Mouse (Mus musculus) cerebellum, adult 11-12 months (tissue): ENCODE measurements at regions not wholly inside any gene's neighbourhood (a gene's known extent, or its start where the extent isn't known, plus 50 kb on each side); places are given as distances from the start of the nearest gene placed in this dataset.
A peak's percentile ranks its signal among the peaks of the same experiment; 100 is the strongest.
"Not testable (repeated sequence)": the region's sequence is repeated elsewhere in the genome, so short reads cannot be mapped to it uniquely, and the experiment has no call there.

ENCODE experiments used
- DNase-seq: peaks from one replicate; pipeline ENCODE4 v3.0.0; 2022

DNA sequence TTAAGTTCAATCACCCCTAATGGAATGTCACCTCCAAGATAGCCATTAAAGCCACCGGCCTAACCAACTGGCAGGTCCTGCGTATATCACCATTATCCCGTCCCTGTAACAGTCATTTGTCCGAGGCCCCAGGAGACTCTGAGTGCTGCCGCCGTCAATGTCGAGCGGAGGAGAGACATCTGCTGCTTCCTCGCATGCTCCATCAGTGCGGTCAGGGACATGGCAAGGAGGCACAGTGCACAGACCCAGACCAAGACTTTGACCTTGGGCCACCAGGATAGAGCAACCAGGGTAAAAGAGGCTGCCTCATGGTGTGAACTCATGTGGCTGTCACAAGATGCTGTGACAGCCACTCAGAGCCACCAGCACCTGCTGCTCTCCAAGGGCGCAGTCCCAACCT lies 172.9 kb downstream of the Tomm20 start:
- DNase-seq = no peak

DNA sequence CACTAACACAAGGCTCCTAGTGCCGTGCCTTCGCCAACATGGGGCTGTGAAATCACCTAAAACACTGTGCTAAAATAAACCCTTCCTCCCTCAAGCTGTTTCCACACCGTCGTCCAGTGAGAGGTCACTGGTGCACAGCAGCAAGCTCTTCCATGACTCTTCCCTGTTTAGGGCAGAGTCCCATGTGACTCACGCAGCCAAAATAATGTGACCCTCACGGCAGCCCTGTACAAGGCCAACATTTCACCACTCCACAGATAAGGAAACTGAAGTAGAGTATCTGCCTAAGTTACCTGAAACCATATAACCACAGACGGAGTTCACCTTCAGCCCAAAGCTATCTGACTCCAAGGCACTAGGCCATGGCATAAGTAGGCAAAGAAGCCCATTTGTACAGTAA lies 173.4 kb downstream of the Tomm20 start:
- DNase-seq = no peak

DNA sequence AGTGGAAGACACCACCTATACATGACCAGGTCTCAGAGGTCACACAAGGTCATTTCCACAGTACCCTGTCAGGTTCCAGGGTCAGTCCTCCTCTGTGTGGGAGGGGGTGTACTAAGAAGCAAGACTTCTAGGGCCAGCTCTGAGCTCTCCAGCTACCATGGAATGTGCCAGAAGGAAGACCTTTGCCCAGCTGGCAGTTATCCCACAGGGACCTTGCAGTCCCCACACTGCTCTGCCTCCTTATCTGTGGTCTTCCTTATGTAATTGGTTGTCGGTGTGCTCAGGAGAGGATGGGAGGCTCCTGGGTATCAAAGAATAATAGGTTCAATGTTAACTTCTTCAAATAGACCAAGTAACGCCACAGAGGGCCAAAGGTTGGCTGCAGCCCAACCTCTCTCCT lies 175.3 kb downstream of the Tomm20 start:
- not testable (repeated sequence) for DNase-seq

DNA sequence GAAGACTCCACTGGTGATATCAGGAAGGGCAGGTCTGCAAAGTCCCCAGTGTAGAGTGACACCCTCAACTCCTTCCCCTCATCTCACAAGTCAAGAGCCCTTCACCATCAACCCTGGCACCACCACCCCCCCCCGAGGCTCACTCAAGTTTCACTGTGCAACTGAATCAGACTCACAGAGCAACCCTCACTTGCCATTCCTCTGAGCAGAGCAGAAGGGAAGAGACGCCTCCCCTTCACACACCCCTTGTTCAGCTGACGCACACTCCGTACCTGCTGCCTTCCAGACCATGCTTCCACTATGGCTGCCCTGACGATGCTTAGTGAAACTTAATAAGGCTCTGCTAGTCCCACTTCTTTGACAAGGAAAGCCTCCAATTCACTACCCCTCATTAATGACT lies 174.4 kb upstream of the Irf2bp2 start:
- no peak for DNase-seq

DNA sequence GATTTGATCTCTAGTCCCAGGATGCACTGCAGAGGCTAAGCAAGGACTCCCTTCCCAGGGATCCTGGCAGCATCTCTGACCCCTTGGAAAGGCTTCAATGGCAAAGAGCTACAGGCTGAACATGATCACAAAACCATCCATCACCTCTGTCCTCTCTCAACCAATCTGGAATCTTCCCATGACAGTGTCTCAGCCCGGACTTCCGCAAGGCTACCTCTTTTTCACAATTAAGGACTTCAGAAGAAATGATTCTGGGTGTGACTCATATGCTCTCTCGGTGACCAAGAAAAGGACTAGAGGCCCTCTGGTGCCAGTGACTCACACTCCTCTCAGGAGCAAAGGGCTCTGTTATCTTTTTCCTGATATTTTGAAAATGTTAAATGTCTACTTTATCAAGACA lies 173.6 kb upstream of the Irf2bp2 start:
- DNase-seq = no peak

DNA sequence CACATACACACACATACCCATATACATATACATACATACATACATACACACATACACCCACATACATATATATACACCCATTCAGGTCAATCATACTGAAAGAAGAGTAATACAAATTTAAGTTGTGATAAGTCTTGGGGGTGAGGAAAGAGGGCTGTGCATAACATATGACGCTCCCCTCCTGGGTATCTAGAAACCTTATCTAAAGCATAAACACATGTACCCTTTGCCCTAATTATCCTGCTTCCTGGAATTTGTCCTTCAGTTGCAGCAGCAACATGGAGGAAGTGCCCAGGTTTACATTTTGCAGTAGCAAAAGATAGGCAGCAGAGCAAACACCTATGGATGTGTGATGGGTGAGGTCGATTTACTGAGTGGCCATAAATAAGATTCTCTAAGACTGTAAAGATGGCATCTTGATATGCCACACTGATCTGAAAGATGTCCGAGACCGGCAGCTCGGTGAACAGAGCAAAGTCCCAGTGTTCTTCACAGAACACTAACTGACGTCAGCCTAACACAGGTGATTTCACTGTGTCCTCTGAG lies 172.0 kb upstream of the Irf2bp2 start:
- DNase-seq = no peak

DNA sequence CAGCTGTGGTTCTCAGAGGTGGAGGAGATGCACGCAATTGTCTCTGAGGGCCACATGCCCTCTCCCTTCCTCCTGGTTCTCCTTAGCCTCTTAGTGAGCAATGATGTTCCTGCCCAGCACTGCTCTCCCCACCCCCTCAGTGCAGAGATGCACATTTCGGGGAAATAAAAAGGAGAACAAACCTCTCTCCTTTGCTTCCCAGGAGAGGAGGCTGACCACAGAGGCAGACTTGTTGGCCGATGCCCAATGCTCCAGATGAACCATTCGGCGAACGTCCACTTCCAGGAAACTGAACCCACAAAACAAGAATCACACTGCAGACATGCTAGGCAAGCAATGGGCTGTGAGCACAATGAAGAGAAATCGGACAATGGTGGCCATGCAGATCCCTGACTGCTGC lies 169.8 kb upstream of the Irf2bp2 start:
- no peak for DNase-seq

DNA sequence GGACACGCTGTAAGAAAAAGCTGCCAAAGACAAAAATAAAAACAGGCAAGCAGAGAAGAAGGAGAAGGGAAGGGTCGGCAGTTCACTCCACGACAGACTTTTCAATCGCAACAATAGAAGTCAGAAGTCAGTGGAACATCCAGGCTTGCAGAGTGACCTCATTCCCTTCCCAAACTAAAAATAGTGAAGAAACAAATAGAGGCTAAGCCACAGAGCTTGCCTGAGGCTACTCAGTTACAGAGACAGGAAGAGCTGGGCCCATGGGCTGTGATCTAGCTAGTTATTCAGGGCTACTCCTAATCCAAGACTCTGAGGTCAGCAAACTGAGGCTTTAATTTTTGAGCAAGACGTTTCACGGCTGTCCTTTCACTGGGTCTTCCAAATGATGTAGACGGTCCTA lies 165.9 kb upstream of the Irf2bp2 start:
- DNase-seq = no peak

DNA sequence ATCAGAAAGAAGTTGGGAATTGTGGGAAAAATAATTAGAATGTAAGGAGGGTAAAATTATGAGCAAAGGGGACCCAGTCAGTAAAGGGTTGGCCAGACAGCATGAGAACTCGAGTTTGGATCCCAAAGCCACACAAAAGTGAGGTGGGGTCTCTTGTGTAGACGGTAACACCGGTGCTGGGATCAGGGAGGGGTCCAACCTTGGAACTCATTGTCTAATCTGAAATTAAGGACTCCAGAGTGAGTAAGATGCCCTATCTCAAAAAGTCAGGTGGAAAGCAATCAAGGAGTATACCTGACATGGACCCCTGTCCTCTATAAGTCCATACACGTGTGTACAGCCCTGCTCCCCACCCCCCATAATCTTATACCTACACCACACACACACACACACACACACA lies 165.2 kb upstream of the Irf2bp2 start:
- no peak for DNase-seq

DNA sequence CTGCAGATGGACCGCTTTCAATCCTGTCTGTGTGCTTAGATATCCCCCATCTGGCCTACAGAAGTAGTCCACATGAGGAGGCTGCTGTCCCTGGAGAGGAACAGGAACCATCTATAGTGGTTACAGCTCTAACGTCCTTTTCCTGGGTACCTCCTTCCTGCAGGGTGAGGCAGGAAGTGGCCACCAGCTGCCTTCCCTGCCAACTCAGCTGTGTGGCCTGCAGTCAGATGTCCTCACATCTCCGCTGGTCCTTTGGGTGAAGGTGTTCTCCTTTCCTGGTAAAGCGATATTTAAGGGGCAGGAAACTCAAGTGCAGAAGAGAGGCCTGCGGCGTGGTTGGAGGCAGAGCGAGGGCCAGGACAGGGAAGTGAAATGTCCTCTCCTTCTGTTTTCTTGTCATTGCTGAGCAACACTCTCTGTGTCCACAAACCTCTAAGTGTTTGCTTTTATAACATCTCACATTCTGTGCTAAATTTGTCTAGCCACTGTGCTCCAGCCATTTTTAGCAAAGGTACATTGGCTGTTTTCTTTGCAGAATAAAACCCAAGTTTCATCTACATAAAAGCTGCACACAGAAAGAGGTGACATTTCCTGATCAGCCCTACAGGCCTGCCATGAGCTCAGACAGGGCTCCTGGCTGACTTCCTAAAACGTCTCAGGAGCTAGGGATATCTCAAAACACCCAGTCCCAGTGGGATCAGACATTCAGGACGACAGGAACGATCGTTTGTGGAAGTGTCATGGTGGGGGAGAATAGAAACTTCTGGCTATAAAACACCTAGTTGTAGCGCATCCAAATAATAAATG lies 164.4 kb upstream of the Irf2bp2 start:
- DNase-seq = no peak

DNA sequence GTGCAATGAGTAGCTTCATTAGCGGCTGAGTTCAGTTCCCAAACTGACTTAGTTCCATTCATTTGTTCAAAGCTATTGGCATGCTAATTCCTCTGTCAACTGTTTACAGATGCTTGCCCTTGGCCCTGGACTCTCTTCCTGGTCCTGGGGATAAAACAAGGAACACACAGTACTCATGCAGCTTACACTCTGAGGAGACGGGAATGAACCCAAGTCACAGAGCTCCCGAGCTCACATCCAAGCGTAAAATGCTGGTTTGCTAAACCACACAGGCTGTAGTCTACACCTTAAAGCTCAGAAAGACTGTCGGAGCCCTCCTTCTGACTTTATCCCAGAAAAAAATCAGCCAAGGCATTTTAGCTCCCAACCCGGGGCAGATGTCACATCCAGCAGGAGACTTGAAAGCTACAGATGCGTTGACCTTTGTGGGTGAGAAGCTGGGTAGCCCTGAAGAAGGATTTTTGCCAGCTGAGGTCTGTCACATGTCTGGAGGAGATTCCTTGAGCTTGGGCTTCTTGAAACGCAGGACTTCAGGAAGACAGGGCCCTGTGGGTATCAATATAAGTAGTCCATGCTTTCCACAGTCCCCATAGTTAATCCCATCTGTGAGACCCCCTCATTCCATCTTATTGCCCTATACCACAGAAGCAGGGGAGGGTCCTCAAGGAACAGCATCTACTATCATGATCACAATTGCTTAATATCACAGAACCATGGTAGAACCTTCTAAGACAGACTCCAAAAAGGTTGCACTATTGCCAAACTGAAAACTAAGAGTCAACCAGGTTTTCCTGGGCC lies 162.7 kb upstream of the Irf2bp2 start:
- DNase-seq = no peak

DNA sequence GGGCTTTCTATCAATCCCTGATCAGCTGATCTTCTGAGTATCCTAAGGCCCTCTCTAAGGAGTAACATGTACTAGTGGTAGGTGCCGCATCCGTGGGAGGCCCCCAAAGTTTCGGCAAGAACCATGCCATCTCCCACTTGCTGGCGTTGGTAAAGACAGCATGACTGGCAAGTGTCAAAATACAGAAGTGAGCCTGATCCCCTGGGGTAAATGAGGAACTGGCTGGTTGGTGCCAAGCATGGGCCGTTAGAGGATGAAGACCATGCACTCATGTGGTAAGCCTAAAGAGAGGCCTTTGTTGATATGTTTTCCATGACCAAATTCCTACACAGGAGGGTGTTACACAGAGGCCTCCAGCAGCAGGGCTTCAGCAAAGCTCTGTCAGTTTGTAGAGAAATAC lies 161.9 kb upstream of the Irf2bp2 start:
- no peak for DNase-seq

DNA sequence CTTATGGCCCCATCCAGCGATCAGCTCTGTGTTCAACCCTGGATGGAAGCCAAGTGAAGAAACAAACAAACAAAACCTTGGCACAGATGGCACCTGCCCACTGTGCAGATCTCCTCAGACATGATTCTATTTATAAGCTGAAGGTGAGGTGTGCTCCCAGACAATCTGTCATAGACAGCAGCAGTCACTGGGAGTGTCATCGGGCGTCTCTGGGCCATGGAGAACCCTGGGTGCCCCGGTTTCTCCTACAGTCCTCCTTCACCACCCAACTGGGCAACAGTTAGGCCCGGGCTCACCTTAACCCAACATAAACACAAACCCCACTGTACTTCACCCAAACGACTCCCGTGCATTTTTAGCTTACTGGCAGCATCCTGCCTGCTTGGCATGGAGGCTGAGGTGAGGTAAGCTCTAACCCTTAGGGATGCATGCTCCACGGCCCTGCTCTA lies 160.6 kb upstream of the Irf2bp2 start:
- peak; percentile 72 for DNase-seq

DNA sequence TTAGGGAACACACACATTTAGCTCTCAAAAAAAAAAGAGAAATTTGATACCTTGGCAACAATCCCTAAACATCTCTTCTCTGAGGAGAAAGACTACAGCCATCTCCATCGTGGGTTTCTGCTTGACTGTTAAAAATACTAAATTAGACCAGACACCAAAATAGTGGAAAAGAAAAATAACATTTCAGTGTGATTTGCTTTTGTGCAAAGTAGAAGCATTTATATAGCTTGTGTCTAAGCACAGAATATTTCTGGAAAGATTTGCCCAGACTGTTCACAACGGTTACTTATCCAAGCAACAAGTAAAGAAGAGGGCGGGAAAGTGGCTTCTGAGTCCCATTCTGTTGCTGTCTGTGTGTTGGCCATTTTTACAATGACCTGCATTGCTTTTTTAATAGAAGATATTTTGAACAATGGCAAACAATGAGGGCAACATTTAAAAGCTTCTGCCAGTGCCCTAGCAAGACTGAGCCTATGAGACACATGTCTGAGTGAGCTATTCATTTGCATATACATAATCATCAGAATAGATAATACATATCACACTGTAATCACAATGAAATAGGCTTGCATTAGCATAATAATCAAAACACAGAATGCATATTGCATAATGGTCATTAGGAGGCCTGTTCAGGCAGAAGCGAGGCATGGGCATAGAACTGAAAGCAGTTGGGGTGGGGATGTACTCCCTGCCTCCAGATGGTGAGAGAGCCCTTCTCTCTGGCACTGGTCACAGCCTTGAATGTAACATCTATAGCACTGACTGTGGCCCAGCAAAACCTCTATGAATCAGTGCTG lies 159.5 kb upstream of the Irf2bp2 start:
- peak; percentile 38 for DNase-seq

DNA sequence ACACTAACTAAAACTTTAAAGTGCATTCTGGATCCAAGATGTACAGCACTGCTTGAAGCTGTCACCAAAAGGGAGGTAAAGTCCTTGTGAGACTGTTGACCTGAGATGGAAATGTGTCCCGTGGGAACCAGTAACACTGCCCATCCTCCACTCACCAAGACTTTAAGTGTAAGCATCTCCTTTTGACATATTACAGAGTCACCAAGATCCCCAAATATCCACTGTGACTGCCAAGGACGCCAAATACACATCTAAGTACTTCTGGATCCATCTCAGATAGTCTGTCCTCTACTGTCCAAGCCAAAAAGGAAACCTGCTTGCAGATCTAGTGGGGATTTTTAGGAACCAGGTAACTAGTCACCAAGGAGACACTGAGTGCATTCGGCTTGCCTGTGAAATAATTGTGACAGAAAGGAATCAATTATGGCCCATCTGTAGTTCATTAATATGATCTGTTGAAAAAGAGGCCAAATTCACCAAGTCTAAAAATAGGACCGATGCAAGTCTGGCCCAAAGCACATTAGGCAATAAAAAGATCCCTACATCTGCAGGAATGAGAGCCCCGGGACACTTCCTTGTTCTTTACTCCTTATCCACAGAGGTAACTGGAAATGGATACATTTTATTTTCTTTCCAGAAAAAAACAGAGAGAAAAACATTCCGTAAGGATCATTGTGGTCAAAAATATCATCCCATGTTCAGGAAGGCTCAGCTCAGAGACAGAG lies 157.8 kb upstream of the Irf2bp2 start:
- DNase-seq = no peak

DNA sequence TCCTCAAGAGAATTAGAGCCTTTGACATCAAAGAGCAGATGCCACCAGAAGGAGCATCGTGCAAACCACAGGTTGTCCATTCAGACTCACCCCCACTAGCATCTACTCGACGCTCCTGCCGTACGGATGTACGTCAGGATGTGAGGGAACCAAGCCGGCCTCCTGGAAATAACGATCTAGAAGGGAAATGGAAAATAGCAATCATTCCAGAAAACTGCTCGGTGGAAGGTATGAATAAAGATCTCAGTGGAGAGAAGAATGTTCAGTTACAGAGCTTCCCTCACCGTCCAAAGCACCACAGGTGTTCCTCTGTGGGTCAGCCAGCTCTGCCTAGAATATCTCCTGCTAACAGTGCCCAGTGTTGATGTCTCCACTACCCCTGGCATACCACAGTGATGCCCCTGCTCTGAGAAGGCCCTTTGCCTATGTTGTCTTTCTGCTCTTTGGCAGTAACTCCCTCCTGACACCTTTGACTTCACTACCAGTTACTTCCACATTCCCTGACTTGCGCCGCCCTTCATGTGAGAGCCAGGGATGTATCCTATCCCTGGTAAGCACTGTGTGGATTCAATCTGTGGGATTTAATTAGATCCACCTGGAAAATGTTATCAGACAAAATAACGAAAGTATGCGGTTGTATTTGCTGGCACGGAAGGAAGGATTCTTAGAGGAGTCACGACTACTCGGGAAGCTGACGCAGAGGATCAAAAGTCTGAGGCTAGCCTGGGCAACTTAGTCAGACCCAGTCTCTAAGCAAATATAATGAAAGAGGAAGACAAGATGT lies 152.4 kb upstream of the Irf2bp2 start:
- DNase-seq = no peak

DNA sequence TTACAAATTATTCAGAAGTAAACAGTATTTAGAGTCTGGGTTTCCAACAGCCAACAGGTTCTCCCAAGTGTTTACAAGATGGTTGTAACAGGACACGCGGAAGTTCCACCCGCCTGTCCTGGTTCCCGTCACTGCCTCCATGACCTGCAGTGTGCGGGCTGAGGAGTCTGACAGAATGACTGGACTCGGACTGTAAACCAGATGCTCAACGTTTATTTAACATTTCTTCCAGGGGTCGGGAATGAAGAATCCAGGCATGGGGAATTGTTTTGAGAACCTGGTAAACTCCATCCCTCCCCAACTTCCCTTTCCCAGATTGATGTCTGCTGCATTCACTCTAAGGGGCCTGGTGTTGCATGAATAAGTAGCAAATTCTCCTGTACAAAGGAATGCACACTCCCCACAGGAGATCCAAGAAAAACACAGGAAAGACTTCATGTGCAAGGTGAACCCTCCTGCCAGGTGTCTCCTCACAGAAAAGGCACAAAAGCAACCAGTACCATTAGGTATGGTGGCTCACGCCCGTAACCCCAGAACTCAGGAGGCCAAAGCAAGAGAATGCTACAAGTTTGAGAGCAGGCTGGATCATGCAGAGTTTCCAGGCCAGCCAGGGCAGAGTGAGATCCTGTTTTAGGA lies 151.1 kb upstream of the Irf2bp2 start:
- DNase-seq = no peak

DNA sequence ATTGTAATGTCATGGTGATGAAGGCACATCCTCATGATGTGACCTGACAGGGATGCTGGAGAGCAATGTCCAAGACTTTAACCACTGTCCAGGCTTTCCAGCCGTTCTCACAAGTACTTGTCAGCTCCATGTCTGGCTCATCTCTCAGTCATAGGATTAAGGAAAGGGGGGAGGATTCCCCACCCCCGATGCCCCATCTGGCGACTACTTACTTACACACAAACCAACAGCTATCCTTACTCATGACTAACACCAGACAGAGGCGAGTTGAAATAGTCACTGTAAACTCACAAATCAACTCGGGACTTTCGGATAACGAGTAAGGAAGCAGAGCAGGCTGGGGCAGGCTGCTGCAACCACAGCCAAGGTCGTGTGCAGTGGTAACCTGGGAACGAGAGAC lies 149.5 kb upstream of the Irf2bp2 start:
- no peak for DNase-seq

DNA sequence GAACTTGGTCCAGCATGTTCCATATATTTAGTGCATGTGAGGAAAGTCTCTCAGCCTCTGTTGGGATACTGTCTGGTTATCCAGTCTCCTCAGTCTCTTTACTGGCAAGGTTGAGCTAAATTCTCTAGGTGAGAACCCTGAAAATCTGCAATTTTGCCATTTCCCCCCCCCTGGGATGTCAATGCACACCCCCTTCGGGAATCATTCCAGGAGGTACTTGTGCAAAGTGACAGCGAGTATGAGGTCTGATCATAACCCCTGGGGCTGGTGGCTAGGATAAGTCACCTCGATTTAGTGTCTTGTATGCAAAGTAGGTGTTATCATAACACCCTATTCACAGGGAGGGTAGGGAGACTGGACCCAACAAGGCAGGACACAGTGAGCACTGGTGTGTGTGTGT lies 148.3 kb upstream of the Irf2bp2 start:
- no peak for DNase-seq

DNA sequence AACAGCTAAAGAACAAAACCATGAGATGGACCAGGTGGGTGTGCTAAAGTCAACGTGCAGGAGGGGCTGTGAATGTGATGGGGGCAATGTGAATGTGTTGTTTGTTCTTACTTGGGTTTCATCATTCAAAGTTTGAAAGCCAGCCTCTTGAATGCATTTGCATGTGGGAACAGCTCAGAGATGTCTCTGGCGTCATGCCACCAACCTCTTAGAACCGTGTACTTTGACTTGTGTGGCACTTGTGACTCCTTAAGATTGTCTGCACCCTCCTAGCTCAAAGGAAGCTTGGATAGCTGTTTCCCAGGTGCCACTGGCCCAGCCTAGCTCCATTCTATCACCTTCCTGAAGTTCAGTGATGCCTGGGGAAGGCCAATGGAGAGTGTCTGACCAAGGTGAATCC lies 147.2 kb upstream of the Irf2bp2 start:
- no peak for DNase-seq

DNA sequence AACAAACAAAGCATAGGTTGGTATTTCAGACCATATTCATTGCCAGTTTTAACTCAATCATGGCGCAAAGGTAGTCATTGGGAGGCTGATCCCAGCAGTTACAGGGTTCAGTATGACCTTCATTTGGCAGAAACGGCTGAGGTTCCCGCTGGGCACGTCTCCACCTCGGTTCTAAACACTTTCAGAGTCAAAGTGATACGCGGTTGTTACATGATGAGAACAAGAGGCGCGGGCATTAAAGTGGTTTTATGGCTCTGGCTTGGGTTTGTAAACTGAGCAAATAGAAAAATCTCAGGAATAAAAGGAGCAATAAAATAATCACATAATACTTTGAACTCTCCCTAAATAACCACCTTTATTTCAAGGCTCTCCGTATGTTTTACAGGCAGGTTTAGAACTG lies 146.0 kb upstream of the Irf2bp2 start:
- no peak for DNase-seq
